Mouse (Mus musculus) ES-E14 (cell line): ENCODE data around the gene Sell. TPM values are rescaled to one million over a fixed set of nuclear protein-coding genes. Genes with fewer than 3 reads are reported as not detected.

Experiments
- DNase-seq: peaks from one replicate; pipeline ENCODE4 v3.0.0-alpha.2; 2013; ENCODE audit warnings: low read depth, low spot score
- H3K27ac ChIP-seq: 2 replicates; pipeline ENCODE4 v1.5.1; 2012; ENCODE audit warnings: low read depth, mild to moderate bottlenecking, low read length, moderate library complexity, mixed read lengths; ENCODE audit not compliant: poor library complexity, insufficient read depth, severe bottlenecking
- H3K36me3 ChIP-seq: 2 replicates; pipeline ENCODE4 v1.6.1; 2012; ENCODE audit warnings: mild to moderate bottlenecking, low read length, moderate library complexity, mixed read lengths; ENCODE audit not compliant: control insufficient read depth, poor library complexity, insufficient read depth, severe bottlenecking
- H3K4me1 ChIP-seq, 2 experiments: fragments of 150-350 bp in 1 of 2; sonication (generic) in 1 of 2; 2 replicates each; pipeline ENCODE4 v1.6.1; 2012; ENCODE audit warnings: low read length in 2 of 2, mild to moderate bottlenecking in 1 of 2, mixed read lengths in 1 of 2; ENCODE audit not compliant: control insufficient read depth in 2 of 2, insufficient read depth in 2 of 2, poor library complexity in 1 of 2
- H3K4me3 ChIP-seq, 2 experiments: fragments of 150-350 bp in 1 of 2; sonication (generic) in 1 of 2; 2 replicates each; pipeline ENCODE4 v1.5.1; 2012; ENCODE audit warnings: low read length in 2 of 2, low read depth in 1 of 2, mild to moderate bottlenecking in 1 of 2, mixed read lengths in 1 of 2; ENCODE audit not compliant: insufficient read depth in 1 of 2, poor library complexity in 1 of 2, severe bottlenecking in 1 of 2
- H3K9ac ChIP-seq: 2 replicates; pipeline ENCODE4 v1.6.1; 2012; ENCODE audit warnings: low read depth, mild to moderate bottlenecking, low read length, mixed read lengths; ENCODE audit not compliant: poor library complexity, insufficient read depth, severe bottlenecking
- H3K9me3 ChIP-seq: fragments of 150-350 bp; sonication (generic); 2 replicates; pipeline ENCODE4 v1.6.1; 2012; ENCODE audit warnings: low read depth, mild to moderate bottlenecking, low read length; ENCODE audit not compliant: control insufficient read depth, insufficient read depth
- CHD2 ChIP-seq: IDR thresholded peaks from 2 replicates; pipeline ENCODE4 v1.6.1; 2014; ENCODE audit warnings: mild to moderate bottlenecking, low read depth, low read length, inconsistent platforms
- HCFC1 ChIP-seq: IDR thresholded peaks from 2 replicates; pipeline ENCODE4 v1.6.1; 2012; ENCODE audit warnings: low read length, inconsistent platforms, borderline replicate concordance; ENCODE audit not compliant: insufficient read depth
- MAFK ChIP-seq: IDR thresholded peaks from 2 replicates; pipeline ENCODE4 v1.6.1; 2014; ENCODE audit warnings: mild to moderate bottlenecking, low read depth, low read length, inconsistent platforms; ENCODE audit not compliant: insufficient read depth
- ZC3H11A ChIP-seq: IDR thresholded peaks from 2 replicates; pipeline ENCODE4 v1.6.1; 2012; ENCODE audit warnings: low read depth, mild to moderate bottlenecking, inconsistent platforms, low read length, borderline replicate concordance
- ZNF384 ChIP-seq: IDR thresholded peaks from 2 replicates; pipeline ENCODE4 v1.6.1; 2012; ENCODE audit warnings: low read depth, low read length, inconsistent platforms
- in situ Hi-C, 2 experiments: fragments of 600-800 bp; cut with MboI; formaldehyde crosslinking; loops; one replicate each; pipeline ENCODE4 v1.15.1; 2025; ENCODE audit warnings: low sequenced_read_pairs in 2 of 2, inconsistent platforms in 1 of 2; ENCODE audit not compliant: unreplicated experiment in 2 of 2
- total RNA-seq: library from RNA; depleted of rRNA; stranded (reverse); fragments of 300-350 nt; gene quantifications from 2 replicates; pipeline ENCODE4 v1.2.3, GENCODE M21; 2012

Sell gene
- total RNA-seq, 1 experiment: 0.09 TPM

DNA sequence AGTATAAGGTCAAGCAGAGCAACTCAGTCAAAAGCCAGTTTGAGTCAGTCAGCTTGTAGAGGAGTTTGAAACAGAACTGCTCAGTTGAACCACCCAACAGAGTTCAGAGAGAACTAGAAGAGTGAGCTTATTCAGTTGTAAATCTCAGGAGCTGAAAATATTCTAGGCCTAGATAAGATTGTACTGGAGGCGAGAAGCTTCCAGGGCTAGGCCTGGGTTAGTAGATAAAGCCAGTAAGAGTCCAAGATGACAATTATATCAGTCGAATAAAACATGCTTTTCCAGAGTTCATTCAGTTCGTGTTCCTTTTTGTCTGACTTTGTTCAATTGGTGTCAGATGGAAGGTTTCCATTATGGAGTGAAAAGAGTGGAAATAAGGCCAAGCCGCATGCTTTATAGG is 36.1 kb upstream of the Sell start:
- Histone ChIP-seq H3K4me1 (peaks cover 0 to 3% of the 10 kb centered on the region in 2 experiments; a peak in 1 of 4 replicates), H3K27ac (no peak overlapping the region), H3K9ac (no peak overlapping the region), H3K36me3 (no peaks in the 10 kb centered on the region), H3K4me3 (no peak overlapping the region), H3K9me3 (no peaks in the 10 kb centered on the region)
- TF ChIP-seq CHD2 (no peak), ZC3H11A (no peak), ZNF384 (no peak)
- in situ Hi-C loops: no loop called here
- no peak for DNase-seq

DNA sequence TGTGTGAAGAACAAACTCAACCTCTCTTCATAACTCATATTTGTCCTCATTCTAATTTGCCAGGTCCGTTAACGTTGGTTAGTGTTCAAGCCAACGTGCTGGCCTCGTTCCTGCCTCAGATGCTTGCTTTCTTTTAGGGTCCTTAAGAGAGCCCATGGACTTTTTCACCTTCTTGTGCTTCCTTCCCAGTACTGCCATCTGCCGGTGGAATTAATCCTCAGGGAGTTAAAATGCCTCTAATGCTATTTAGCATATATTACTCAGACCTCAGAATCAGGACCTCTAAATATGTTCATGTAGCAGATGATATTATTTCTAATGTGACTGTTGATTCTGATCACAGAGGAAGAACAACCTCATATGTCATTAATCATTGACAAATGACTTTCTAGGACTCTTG is 34.4 kb upstream of the Sell start:
- no peak overlapping the region for H3K9ac ChIP-seq
- in situ Hi-C loops: no loop called here

DNA sequence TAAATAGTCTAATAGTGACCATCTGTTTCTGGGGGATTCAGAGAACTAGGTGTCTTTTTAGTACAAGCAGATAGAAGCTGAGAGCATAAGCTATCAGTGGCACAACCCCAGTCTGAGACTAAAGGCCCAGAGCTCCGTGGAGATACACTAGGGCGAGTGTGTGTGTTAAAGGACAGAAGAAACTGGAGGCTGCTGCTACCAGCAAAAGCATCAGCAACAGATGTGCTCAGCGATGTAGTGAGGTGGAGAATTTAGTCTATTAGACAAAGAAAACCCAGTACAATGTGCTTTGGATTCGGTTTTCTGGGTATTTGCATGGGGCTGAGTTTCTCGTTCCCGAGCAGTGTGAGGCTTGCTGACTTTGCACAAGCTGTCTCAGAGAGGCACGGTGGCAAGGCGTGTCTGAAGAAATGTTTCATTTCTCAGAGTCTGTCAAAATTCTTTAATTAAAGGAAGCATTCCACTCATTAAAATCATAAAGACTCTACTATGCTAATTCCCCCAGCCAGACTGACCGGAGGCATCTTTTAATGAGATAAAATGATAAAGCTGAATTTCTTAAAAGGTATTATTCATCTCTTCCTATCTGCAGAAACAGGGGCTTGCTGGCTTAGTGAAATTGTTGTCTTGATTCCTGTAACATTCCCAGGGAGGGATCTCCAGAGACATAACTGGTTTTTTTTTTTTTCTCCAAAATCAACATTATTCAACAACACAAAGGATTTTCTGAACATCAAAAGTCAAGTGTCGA is 21.2 kb upstream of the Sell start:
- Histone ChIP-seq H3K27ac (no peak overlapping the region), H3K4me3 (no peak overlapping the region), H3K36me3 (no peaks in the 10 kb centered on the region), H3K4me1 (no peaks in the 10 kb centered on the region), H3K9me3 (no peaks in the 10 kb centered on the region), H3K9ac (no peak overlapping the region)
- TF ChIP-seq ZC3H11A (no peak), ZNF384 (no peak), CHD2 (no peak), HCFC1 (no peak), MAFK (no peak)
- in situ Hi-C loops: no loop called here
- no peak for DNase-seq

More for the DNA sequence above, 34.4 kb upstream of the Sell start:
- no peaks in the 10 kb centered on the region for H3K9me3 ChIP-seq
- TF ChIP-seq ZNF384 (no peak), MAFK (no peak), HCFC1 (no peak), CHD2 (no peak), ZC3H11A (no peak)
- H3K4me3 ChIP-seq: no peak overlapping the region
- no peak for DNase-seq
- H3K4me1 ChIP-seq: no peaks in the 10 kb centered on the region
- no peak overlapping the region for H3K27ac ChIP-seq
- no peaks in the 10 kb centered on the region for H3K36me3 ChIP-seq

GRCm38 (mm10) chr1:164043549-164043948 is 18.2 kb upstream of the Sell start:
- no peak for TF ChIP-seq CHD2
- no peak for DNase-seq
- H3K9ac ChIP-seq: no peak overlapping the region
- H3K36me3 ChIP-seq: no peaks in the 10 kb centered on the region
- H3K4me1 ChIP-seq: no peaks in the 10 kb centered on the region
- H3K27ac ChIP-seq: no peak overlapping the region
- in situ Hi-C loops: no loop called here
- no peak overlapping the region for H3K4me3 ChIP-seq
- no peaks in the 10 kb centered on the region for H3K9me3 ChIP-seq

- no peak within 1 kb of the TSS for H3K27ac ChIP-seq
- H3K9ac ChIP-seq: no peak within 1 kb of the TSS
- H3K36me3 ChIP-seq: no peaks in the 10 kb centered on the region
- TF ChIP-seq MAFK: no peak
- TF ChIP-seq CHD2: no peak
- no peak for TF ChIP-seq ZNF384
- no peak for TF ChIP-seq HCFC1
- TF ChIP-seq ZC3H11A: no peak
- DNase-seq: no peak
- H3K4me3 ChIP-seq: no peak within 1 kb of the TSS
- H3K9me3 ChIP-seq: no peaks in the 10 kb centered on the region
- in situ Hi-C loops: no loop called here
- H3K4me1 ChIP-seq: no peaks in the 10 kb centered on the region
These were observed 13.8 kb upstream of the Sell start, which contains the start of gene Sele for GRCm38 (mm10) chr1:164047934-164048333. Gene Sele (plus strand): TSS chr1:164048234.
